Mouse (Mus musculus): Measurements from ENCODE around the gene Nsmce1.

- TF ChIP-seq POLR2A (IDR thresholded peaks at IDR 0.05; ENCODE audit: insufficient read depth, low read length) (no peak), EP300 (IDR thresholded peaks at IDR 0.05; ENCODE audit: insufficient read depth, low read depth, low read length) (no peak)
Observed at GRCm38 (mm10) chr7:125484791-125485190, 6.6 kb downstream of the Nsmce1 start.

All from ES-Bruce4 (cell line).